Mouse (Mus musculus): ENCODE measurements around the gene 4930444G20Rik. TPM values are rescaled to one million over a fixed set of nuclear protein-coding genes. Genes with fewer than 3 reads are reported as not detected.
A peak's percentile ranks its signal among the peaks of the same experiment; 100 is the strongest.
"Not testable (repeated sequence)": the region's sequence is repeated elsewhere in the genome, so short reads cannot be mapped to it uniquely, and the experiment has no call there.

4930444G20Rik gene
- total RNA-seq (2021), result not detected
- long read RNA-seq, experiment 1, result 0 reads
- long read RNA-seq, experiment 2, result 0 reads

DNA sequence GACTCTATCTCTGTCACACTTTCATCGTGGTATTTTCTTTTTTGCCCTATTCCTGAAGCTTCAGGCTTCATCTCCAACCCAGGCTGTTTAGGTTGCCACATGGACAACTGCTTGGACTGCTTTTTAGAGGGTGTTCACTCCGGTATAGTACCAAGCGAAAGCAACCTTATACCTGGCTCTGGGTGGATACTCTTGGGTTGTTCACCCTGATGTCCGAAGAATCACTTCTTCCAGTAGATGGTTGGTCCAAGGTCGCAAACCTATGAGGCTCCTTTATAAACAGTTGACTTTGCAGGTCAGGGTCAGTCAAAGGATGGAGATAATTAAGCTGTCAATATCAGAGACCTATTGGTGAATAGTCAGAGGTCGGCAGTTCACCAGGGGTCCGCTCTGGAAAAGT is at the start of gene 4930444G20Rik:
TSS of gene 4930444G20Rik (minus strand) at position 101 of the 400 bp plus-strand sequence.
- intact Hi-C loops (cut with DNase I); DNase-seq: not testable (repeated sequence)

DNA sequence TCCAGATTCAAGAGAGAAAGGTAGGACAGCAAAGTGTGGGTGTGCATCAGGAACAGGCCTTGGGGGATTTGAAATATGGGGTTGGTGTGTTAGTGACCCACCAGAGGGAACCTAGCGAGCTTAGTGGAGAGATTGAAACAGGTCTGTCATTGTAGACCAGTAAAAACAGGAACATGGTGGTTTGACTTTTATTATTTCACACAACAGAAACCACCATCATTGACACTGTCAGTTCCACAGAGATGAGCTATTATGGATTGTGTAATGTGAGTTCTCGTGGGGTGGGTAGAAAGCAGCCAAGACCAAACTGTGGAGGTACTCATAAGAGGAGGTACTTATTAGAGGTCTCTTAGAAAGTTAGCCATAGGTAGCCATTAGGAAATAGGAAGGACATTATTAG is 6.7 kb upstream of the 4930444G20Rik start:
- DNase-seq, result no peak
- intact Hi-C loops (cut with DNase I), result no loop called here

GRCm38 (mm10) chr10:22072739-22073138 is 4.9 kb upstream of the 4930444G20Rik start:
- intact Hi-C loops (cut with DNase I), result no loop called here

GRCm38 (mm10) chr10:22070576-22070975 is 2.7 kb upstream of the 4930444G20Rik start:
- no peak for DNase-seq
- intact Hi-C loops (cut with DNase I), result no loop called here

More at GRCm38 (mm10) chr10:22072739-22073138, 4.9 kb upstream of the 4930444G20Rik start:
- no peak for DNase-seq

GRCm38 (mm10) chr10:22070168-22070567 is 2.3 kb upstream of the 4930444G20Rik start:
- no peak for DNase-seq
- intact Hi-C loops (cut with DNase I), result no loop called here

GRCm38 (mm10) chr10:22059415-22059814 is 8.5 kb downstream of the 4930444G20Rik start:
- intact Hi-C loops (cut with DNase I), result no loop called here
- no peak for DNase-seq

- peak in 1 of 2 experiments; percentile 2 for DNase-seq
- intact Hi-C loops (cut with DNase I), result no loop called here
Observed at GRCm38 (mm10) chr10:22059026-22059325, 8.9 kb downstream of the 4930444G20Rik start.

DNA sequence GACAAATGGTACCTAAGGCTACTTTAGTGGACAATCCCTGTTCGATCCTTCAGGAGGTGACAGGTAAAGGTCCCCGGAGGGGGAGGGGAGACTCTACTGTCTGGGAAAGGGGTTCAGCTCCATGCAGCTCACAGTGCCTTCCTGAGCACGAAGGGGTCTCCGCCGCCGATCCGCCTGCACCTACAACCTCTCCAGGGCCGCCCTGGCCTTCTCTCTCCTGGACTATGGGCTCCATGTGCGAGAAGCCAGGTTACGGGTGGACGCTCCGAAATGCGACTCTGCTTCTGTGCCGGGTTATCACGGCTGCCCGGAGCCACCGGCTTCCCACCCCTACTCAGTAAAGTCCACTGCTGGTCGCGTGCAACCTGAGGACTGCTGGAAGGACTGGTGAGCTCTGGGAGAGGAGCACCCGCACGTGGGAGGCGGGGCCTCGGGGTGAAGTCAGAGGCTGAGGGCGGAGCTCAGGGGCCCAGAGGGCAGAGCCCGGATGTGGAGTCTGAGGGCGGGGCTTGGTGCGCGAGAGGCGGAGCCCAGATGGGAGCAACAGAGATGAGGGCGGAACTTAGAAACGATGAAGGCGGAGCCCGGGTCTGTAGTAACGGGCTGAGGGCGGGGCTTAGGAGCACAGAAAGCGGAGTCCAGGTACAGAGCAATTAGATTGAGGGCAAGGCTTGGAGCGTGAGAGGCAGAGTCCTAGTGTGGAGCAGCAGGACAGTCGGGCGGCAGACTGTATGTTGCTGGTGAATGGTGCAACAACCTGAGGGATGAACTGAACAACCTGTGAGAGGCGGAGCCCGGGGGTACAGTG is 9.5 kb downstream of the 4930444G20Rik start:
- intact Hi-C loops (cut with DNase I), result no loop called here
- DNase-seq, result peak; percentile 75 to 86

GRCm38 (mm10) chr10:22055308-22055707 is 12.6 kb downstream of the 4930444G20Rik start:
- intact Hi-C loops (cut with DNase I), result no loop called here
- DNase-seq, result no peak

GRCm38 (mm10) chr10:22036256-22036655 is 31.6 kb downstream of the 4930444G20Rik start:
- DNase-seq, result peak; percentile 40 to 72
- intact Hi-C loops (cut with DNase I), result loop anchor here (5.0 kb wide), 2 partner anchors 121 to 441 kb away; partner anchors contain the start of genes H60b and Raet1e

GRCm38 (mm10) chr10:22034303-22034702 is 33.6 kb downstream of the 4930444G20Rik start:
- intact Hi-C loops (cut with DNase I), result no loop called here
- DNase-seq, result peak in 1 of 2 experiments; percentile 37

GRCm38 (mm10) chr10:22018618-22019017 is 49.3 kb downstream of the 4930444G20Rik start:
- DNase-seq, result no peak
- intact Hi-C loops (cut with DNase I), result no loop called here

GRCm38 (mm10) chr10:22017469-22018159 is 50.3 kb downstream of the 4930444G20Rik start:
- intact Hi-C loops (cut with DNase I), result no loop called here
- DNase-seq, result no peak

Other genes starting within 250 kb of the 4930444G20Rik start
- 100 to 1,000 TPM; 120 to 135 TPM for gene Sgk1, start 185.9 kb downstream of the 4930444G20Rik start, total RNA-seq (2021)
- 1 to 10 TPM; 2.0 to 3.4 TPM for gene E030030I06Rik, start 81.2 kb upstream of the 4930444G20Rik start, total RNA-seq (2021)
- under 1 TPM in 1 of 2 experiments, not detected in 1; 0.24 TPM for gene Raet1e, start 90.5 kb upstream of the 4930444G20Rik start, total RNA-seq (2021)
- not detected for gene H60b, start 90.5 kb upstream of the 4930444G20Rik start, total RNA-seq (2021)